Mouse (Mus musculus): ENCODE data around the gene Emsy. TPM values are rescaled to one million over a fixed set of nuclear protein-coding genes. Genes with fewer than 3 reads are reported as not detected.

Emsy gene
- polyA plus RNA-seq, 1 experiment from 2014 or later = 47.6 TPM

- H3K27ac ChIP-seq (replicated peaks) = peak overlapping the region; percentile 51
These were observed 29.3 kb upstream of the Emsy start for GRCm38 (mm10) chr7:98685895-98686294.

DNA sequence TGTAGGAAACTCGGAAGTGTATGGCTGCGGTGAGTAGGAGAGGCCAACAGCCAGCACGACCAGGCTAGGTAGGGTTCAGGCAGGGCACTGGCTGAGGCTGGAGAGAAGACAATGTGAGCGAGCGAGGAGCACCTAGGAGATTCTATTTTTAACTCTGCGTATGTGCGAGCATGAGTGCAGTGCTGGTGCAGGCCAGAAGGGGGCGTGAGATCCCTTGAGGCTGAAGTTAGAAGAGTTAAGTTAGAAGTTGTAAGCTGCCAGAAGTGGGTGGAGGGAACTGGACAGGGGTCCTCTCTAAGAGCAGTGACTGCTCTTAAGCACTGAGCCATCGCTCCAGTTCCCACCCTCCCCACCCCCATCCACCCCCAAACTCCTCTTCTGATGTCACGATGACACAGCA, 26.2 kb upstream of the Emsy start:
- no peaks in the 10 kb centered on the region for H3K9me3 ChIP-seq
- peaks cover 43% of the 10 kb centered on the region for H3K4me1 ChIP-seq
- DNase-seq (ENCODE audit: low spot score) = no peak
- peaks cover 9% of the 10 kb centered on the region for H3K27me3 ChIP-seq (replicated peaks; ENCODE audit: low read depth, poor library complexity, severe bottlenecking)
- WGBS = 89% methylated on average over 10 of the region's 10 CpGs
- H3K4me3 ChIP-seq = no peak overlapping the region
- no peak overlapping the region for H3K27ac ChIP-seq (replicated peaks)
- no peaks in the 10 kb centered on the region for H3K36me3 ChIP-seq (replicated peaks)

More at GRCm38 (mm10) chr7:98685895-98686294, 29.3 kb upstream of the Emsy start:
- Histone ChIP-seq H3K9me3 (no peaks in the 10 kb centered on the region), H3K36me3 (replicated peaks) (no peaks in the 10 kb centered on the region), H3K27me3 (replicated peaks; ENCODE audit: low read depth, poor library complexity, severe bottlenecking) (peaks cover 5% of the 10 kb centered on the region), H3K4me1 (peaks cover 16% of the 10 kb centered on the region), H3K4me3 (peak overlapping the region; percentile 28; the same call in 1 of the 2 replicates)
- 34% methylated on average over 13 of the region's 13 CpGs for WGBS
- DNase-seq (ENCODE audit: low spot score) = peak; percentile 67

DNA sequence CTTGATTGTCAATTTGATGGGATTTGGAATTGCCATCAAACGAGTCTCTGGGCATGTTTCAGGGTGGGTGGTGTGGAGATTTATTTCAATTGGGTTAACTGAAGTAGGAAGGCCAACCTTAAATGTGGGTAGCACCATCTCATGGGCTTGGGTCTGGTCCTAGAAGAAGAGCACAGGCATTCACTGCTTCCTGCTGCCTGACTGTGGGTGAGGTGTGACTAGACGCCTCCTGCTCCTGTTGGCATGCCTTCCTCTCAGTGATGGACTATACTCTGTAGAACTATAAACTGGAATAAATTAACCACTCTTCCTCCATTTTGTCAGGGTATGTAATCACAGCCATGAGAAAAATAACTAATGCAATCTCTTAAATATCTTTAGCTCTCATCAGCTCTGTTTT, 24.1 kb upstream of the Emsy start:
- no peaks in the 10 kb centered on the region for H3K9me3 ChIP-seq
- H3K27ac ChIP-seq (replicated peaks) = peak overlapping the region; percentile 35; the same call in 1 of the 2 replicates
- no peak for DNase-seq (ENCODE audit: low spot score)
- no peak overlapping the region for H3K4me3 ChIP-seq
- no peaks in the 10 kb centered on the region for H3K36me3 ChIP-seq (replicated peaks)
- H3K27me3 ChIP-seq (replicated peaks; ENCODE audit: low read depth, poor library complexity, severe bottlenecking) = peaks cover 16% of the 10 kb centered on the region
- WGBS = 66% methylated on average over 2 of the region's 2 CpGs
- peaks cover 43% of the 10 kb centered on the region for H3K4me1 ChIP-seq

GRCm38 (mm10) chr7:98678441-98678840, 21.9 kb upstream of the Emsy start:
- H3K27ac ChIP-seq (replicated peaks) = no peak overlapping the region
- H3K4me1 ChIP-seq = peaks cover 37% of the 10 kb centered on the region
- no peak for DNase-seq (ENCODE audit: low spot score)
- 50% methylated on average over 7 of the region's 7 CpGs for WGBS
- 0 out of 2 replicates have a peak, but pooled peaks cover 11% of the 10 kb centered on the region for H3K27me3 ChIP-seq (replicated peaks; ENCODE audit: low read depth, poor library complexity, severe bottlenecking)
- no peaks in the 10 kb centered on the region for H3K9me3 ChIP-seq
- 0 out of 2 replicates have a peak overlapping the region, but pooled peaks have one; percentile 11 for H3K4me3 ChIP-seq
- H3K36me3 ChIP-seq (replicated peaks) = no peaks in the 10 kb centered on the region

DNA sequence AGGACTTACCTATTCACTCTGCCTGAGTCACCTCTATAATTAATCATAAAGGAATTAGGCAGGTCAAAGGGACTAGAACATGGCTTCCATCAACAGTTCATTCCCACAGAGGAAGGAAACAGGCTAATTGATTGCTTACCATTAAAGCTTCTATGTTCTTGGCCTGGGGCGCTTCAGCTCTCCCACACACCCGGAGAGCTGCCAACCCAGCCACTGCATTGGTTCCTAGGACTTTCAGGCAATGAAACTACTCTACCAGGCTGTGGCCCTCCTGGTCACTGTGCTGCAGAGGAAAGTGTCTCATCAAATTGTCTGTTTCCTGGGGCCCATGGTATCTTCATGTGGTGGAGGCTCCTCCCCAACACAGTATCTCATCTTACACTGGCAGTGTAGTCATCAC, 20.9 kb upstream of the Emsy start:
- Histone ChIP-seq H3K4me1 (peaks cover 44% of the 10 kb centered on the region), H3K9me3 (no peaks in the 10 kb centered on the region), H3K27ac (replicated peaks) (no peak overlapping the region), H3K4me3 (no peak overlapping the region), H3K36me3 (replicated peaks) (no peaks in the 10 kb centered on the region), H3K27me3 (replicated peaks; ENCODE audit: low read depth, poor library complexity, severe bottlenecking) (0 out of 2 replicates have a peak, but pooled peaks cover 11% of the 10 kb centered on the region)
- no peak for DNase-seq (ENCODE audit: low spot score)
- WGBS = 61% methylated on average over 2 of the region's 2 CpGs

DNA sequence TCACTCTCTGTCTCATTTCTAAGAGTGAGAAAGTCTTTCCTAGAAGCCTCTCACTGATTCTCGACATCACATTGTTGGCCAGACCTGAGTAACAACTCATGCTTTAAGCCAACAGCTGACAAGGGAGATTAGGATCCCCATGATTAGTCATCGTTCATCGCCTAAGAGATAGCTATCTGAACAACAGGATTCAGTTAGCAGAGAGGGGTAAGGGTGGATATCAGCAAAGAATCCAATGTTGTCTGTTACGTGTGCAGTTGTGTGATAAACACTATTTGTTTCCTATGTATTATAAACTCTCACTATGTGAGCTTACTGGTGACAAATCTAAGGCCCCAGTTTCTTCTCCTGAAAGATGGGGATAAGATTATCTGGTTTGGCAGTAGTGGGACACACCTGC, 17.8 kb upstream of the Emsy start:
- WGBS = 85% methylated on average over 4 of the region's 4 CpGs
- Histone ChIP-seq H3K4me1 (peaks cover 49% of the 10 kb centered on the region), H3K27ac (replicated peaks) (no peak overlapping the region), H3K9me3 (no peaks in the 10 kb centered on the region), H3K27me3 (replicated peaks; ENCODE audit: low read depth, poor library complexity, severe bottlenecking) (0 out of 2 replicates have a peak, but pooled peaks cover 8% of the 10 kb centered on the region), H3K4me3 (no peak overlapping the region), H3K36me3 (replicated peaks) (no peaks in the 10 kb centered on the region)
- DNase-seq (ENCODE audit: low spot score) = no peak

- no peak overlapping the region for H3K4me3 ChIP-seq
- peak; percentile 66 for DNase-seq (ENCODE audit: low spot score)
- H3K27ac ChIP-seq (replicated peaks) = peak overlapping the region; percentile 75
- H3K4me1 ChIP-seq = peaks cover 48% of the 10 kb centered on the region
- H3K9me3 ChIP-seq = no peaks in the 10 kb centered on the region
- no peaks in the 10 kb centered on the region for H3K36me3 ChIP-seq (replicated peaks)
- 0 out of 2 replicates have a peak, but pooled peaks cover 8% of the 10 kb centered on the region for H3K27me3 ChIP-seq (replicated peaks; ENCODE audit: low read depth, poor library complexity, severe bottlenecking)
- WGBS = 48% methylated on average over 11 of the region's 11 CpGs
These were observed 15.8 kb upstream of the Emsy start for GRCm38 (mm10) chr7:98672241-98672955.

DNA sequence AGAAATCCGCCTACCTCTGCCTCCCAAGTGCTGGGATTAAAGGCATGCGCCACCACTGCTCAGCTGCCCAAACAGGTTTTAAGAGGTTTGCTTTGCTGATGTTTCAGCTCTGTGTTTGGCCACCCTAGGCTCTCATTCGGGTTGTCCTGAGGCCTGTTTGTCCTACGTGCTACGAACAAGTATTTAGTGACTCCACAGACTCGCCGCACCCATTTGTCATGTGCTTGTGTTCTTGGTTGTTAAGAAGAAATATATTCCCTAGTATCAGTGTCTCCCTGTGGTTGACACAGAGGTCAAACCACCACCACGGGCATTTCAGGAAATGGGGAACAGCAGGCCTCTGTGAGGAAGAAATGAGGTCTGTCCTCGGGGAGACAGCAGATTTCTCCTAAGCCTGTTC, 14.8 kb upstream of the Emsy start:
- Histone ChIP-seq H3K4me3 (no peak overlapping the region), H3K36me3 (replicated peaks) (no peaks in the 10 kb centered on the region), H3K4me1 (peaks cover 45% of the 10 kb centered on the region), H3K27me3 (replicated peaks; ENCODE audit: low read depth, poor library complexity, severe bottlenecking) (0 out of 2 replicates have a peak, but pooled peaks cover 8% of the 10 kb centered on the region), H3K9me3 (no peaks in the 10 kb centered on the region), H3K27ac (replicated peaks) (peak overlapping the region; percentile 75)
- 58% methylated on average over 9 of the region's 9 CpGs for WGBS
- DNase-seq (ENCODE audit: low spot score) = no peak

DNA sequence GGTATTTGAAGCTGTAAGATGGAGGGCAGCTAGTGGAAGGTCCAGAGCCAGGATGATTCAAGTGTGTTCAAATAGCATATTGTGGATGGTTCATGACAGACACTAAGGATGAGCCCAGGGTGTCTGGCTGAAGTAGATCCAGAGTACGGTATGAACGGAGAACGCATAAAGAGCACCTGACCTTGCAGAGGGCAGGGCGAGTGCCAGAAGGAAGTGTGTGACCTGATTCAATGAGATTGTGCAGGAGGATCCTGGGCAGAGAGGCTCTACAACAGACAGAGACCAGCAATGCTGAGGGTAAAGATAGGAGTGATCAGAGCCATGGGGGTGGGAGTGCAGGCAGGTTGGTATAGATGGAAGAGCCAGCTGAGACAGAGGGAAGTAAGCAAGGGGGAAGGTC, 14.2 kb upstream of the Emsy start:
- 0 out of 2 replicates have a peak, but pooled peaks cover 2% of the 10 kb centered on the region for H3K27me3 ChIP-seq (replicated peaks; ENCODE audit: low read depth, poor library complexity, severe bottlenecking)
- H3K4me3 ChIP-seq = no peak overlapping the region
- H3K4me1 ChIP-seq = peaks cover 46% of the 10 kb centered on the region
- no peak overlapping the region for H3K27ac ChIP-seq (replicated peaks)
- no peaks in the 10 kb centered on the region for H3K9me3 ChIP-seq
- H3K36me3 ChIP-seq (replicated peaks) = no peaks in the 10 kb centered on the region
- DNase-seq (ENCODE audit: low spot score) = no peak
- 89% methylated on average over 4 of the region's 4 CpGs for WGBS

GRCm38 (mm10) chr7:98667956-98668746, 11.6 kb upstream of the Emsy start:
- 48% methylated on average over 6 of the region's 6 CpGs for WGBS
- Histone ChIP-seq H3K27me3 (replicated peaks; ENCODE audit: low read depth, poor library complexity, severe bottlenecking) (no peaks in the 10 kb centered on the region), H3K36me3 (replicated peaks) (no peaks in the 10 kb centered on the region), H3K4me1 (peaks cover 59% of the 10 kb centered on the region), H3K4me3 (no peak overlapping the region), H3K27ac (replicated peaks) (peak overlapping the region; percentile 69), H3K9me3 (no peaks in the 10 kb centered on the region)
- no peak for DNase-seq (ENCODE audit: low spot score)

DNA sequence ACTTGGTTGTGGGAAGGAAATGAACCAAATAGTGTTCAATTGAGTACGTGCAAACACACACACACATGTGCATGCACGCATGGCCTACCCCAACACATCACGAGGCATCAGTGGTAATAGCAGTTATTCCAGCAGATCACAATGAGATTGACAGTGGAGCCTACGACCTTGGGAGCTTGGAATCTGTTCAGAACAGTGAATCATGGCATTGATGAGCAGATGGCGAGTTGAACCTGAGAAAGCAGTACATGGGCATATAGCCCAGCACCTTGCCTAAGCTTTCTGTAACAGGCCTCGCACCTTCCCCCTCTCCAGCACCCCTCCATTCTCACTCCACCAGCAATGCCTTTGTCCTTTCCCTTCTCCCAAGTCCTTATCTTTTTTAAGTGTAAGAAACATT, 9.1 kb upstream of the Emsy start:
- H3K27me3 ChIP-seq (replicated peaks; ENCODE audit: low read depth, poor library complexity, severe bottlenecking) = no peaks in the 10 kb centered on the region
- H3K4me1 ChIP-seq = peaks cover 34% of the 10 kb centered on the region
- peaks cover 9% of the 10 kb centered on the region for H3K36me3 ChIP-seq (replicated peaks)
- 88% methylated on average over 6 of the region's 6 CpGs for WGBS
- H3K9me3 ChIP-seq = no peaks in the 10 kb centered on the region
- no peak for DNase-seq (ENCODE audit: low spot score)
- no peak overlapping the region for H3K27ac ChIP-seq (replicated peaks)
- H3K4me3 ChIP-seq = no peak overlapping the region

DNA sequence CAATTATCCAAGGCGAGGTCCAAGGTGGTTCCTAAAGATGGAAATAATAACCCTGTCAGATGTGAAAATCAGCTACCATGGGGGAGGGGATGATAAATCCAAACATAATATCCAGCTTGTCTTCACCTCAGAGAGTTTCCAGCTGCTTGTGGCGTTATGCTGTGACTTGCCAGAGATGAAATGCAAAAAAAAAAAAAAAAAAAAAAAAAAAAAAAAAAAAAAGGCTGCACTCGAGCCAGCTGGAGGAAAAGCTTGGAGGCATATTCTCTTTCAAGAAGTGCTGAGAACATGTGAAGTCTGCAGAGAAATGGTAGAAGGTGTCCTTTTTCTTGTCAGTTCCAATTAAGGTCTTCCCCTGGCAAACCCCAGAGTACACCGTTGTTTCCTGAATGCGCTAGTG, 8.6 kb upstream of the Emsy start:
- WGBS = 48% methylated on average over 5 of the region's 5 CpGs
- H3K36me3 ChIP-seq (replicated peaks) = peaks cover 14% of the 10 kb centered on the region
- peaks cover 33% of the 10 kb centered on the region for H3K4me1 ChIP-seq
- H3K4me3 ChIP-seq = no peak overlapping the region
- DNase-seq (ENCODE audit: low spot score) = no peak
- no peaks in the 10 kb centered on the region for H3K9me3 ChIP-seq
- H3K27ac ChIP-seq (replicated peaks) = no peak overlapping the region
- H3K27me3 ChIP-seq (replicated peaks; ENCODE audit: low read depth, poor library complexity, severe bottlenecking) = no peaks in the 10 kb centered on the region
